In the genomic region with DNA sequence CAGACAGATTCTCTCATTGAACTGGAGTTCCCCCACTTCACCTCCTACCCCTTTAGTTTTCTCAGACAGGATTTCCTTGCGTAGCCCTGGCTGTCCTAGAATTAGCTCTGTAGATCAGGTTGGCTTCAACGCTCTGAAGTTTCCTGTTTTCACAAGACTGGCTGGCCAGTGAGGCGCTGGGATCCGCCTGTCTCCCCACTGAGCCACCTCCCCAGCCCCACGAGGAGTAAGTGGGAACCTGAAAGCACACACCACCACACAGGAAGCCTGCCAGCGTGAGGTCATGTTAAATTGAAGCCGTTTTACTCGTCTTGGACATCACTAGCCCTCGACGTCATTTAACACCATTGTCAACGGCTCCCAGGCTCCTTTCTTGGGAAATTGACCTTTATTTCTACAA, we compare ENCODE assay signal across 11 mouse cellular contexts. TPM values are rescaled to one million over a fixed set of nuclear protein-coding genes. Genes with fewer than 3 reads are reported as not detected.
A peak's percentile ranks its signal among the peaks of the same experiment; 100 is the strongest.
DNase-seq lines count a peak whose midpoint lies in the region.
"Had no signal": no experiment of that assay in that cellular context is flagged by ENCODE, and none has a peak within 500 bp of the region (broad histone marks: within the 10 kb centered on the region; RNA-seq: fewer than 3 reads in every experiment).

No protein-coding gene starts in this region.

- intact Hi-C loops in heart, postnatal 25 days (cut with DNase I), result loop anchor here (2.0 to 5.0 kb wide), 5 partner anchors 46 to 424 kb away; no protein-coding TSS in a partner anchor

- peak; percentile 73 for DNase-seq in heart, adult 11 months
- no peak for DNase-seq in heart, postnatal 25 days (ENCODE audit: low spot score)
- DNase-seq in induced T-regulatory cell, adult 2 months (ENCODE audit: low read depth), result peak; percentile 31
- DNase-seq in naive thymus-derived CD4-positive, alpha-beta T cell, adult 2 months (ENCODE audit: low read depth), result peak; percentile 16
- DNase-seq in left cerebral cortex, adult 11 months (ENCODE audit: low spot score), result no peak
- DNase-seq in layer of hippocampus, adult 8-10 months (ENCODE audit: low spot score in 2 of 2), result no peak

RNA-seq across cellular contexts. Expression of gene Cyp4f13, which starts 3.8 kb away (rescaled TPM):
- total RNA-seq in heart, postnatal 25 days (2021), result 10 to 100 TPM; 10.9 to 12.3 TPM
- total RNA-seq in layer of hippocampus, adult 8-10 months (2022), result 10 to 100 TPM; 29.2 to 42.1 (median 33.4) TPM

RNA-seq across cellular contexts. Expression of gene Zfp472, which starts 14.6 kb away (rescaled TPM):
- total RNA-seq in heart, postnatal 25 days (2021), result 1 to 10 TPM; 2.4 to 3.0 TPM
- 1 to 10 TPM; 4.6 to 6.2 (median 5.2) TPM for total RNA-seq in layer of hippocampus, adult 8-10 months (2022)

RNA-seq across cellular contexts. Expression of gene Cyp4f14, which starts 33.9 kb away (rescaled TPM):
- total RNA-seq in heart, postnatal 25 days (2021), result not detected
- 1 to 10 TPM; 5.2 to 8.0 (median 6.4) TPM for total RNA-seq in layer of hippocampus, adult 8-10 months (2022)
- total RNA-seq: CH12.LX; common myeloid progenitor, adult 5-6 weeks; heart, postnatal 14 days; hematopoietic stem cell, adult 5-6 weeks; MEL had no signal

RNA-seq across cellular contexts. Expression of gene Zfp952, which starts 41.9 kb away (rescaled TPM):
- 1 to 10 TPM; 6.4 to 7.6 TPM for total RNA-seq in heart, postnatal 25 days (2021)
- 10 to 100 TPM; 16.1 to 19.9 (median 18.1) TPM for total RNA-seq in layer of hippocampus, adult 8-10 months (2022)

RNA-seq across cellular contexts. Expression of gene Zfp870, which starts 59.6 kb away (rescaled TPM):
- total RNA-seq in heart, postnatal 25 days (2021), result 10 to 100 TPM in 1 of 2 experiments, 1 to 10 TPM in 1; 9.3 to 10.4 TPM
- total RNA-seq in layer of hippocampus, adult 8-10 months (2022), result 10 to 100 TPM in 3 of 4 experiments, 1 to 10 TPM in 1; 7.9 to 12.4 (median 11.4) TPM
- total RNA-seq: MEL had no signal

Comparison
In these comparisons a context has a peak if more than half of its experiments do, and no peak if none do; other contexts are left out.
1. DNase-seq: peak in heart, adult 11 months (single experiment), induced T-regulatory cell, adult 2 months (single experiment) and naive thymus-derived CD4-positive, alpha-beta T cell, adult 2 months (single experiment); none in heart, postnatal 25 days (single experiment), left cerebral cortex, adult 11 months (single experiment) and layer of hippocampus, adult 8-10 months (0 of 2).
2. RNA of gene Cyp4f14, which starts 33.9 kb away (total RNA-seq): 5.2 to 8.0 TPM in layer of hippocampus, adult 8-10 months; not detected in heart, postnatal 25 days; every median in the first group is over 4 times any median in the second.